Mouse (Mus musculus) neural tube, embryonic 13.5 days (tissue): ENCODE measurements around the gene Gm15737. TPM values are rescaled to one million over a fixed set of nuclear protein-coding genes. Genes with fewer than 3 reads are reported as not detected.

ENCODE experiments used
- ATAC-seq: fragments of 200-750 bp; cut with Nextera tagmentation; 2 replicates; pipeline ENCODE4 v1.8.0; 2017; ENCODE audit warnings: low read depth, mild to moderate bottlenecking, moderate TSS enrichment, moderate library complexity
- H3K27ac ChIP-seq: fragments of 300-500 bp; sonication (generic); replicated peaks from 2 replicates; pipeline ENCODE4 v1.5.1; 2015; ENCODE audit warnings: moderate library complexity, mild to moderate bottlenecking, inconsistent platforms
- H3K27me3 ChIP-seq: fragments of 300-500 bp; sonication (generic); 2 replicates; pipeline ENCODE4 v1.6.1; 2015; ENCODE audit warnings: mild to moderate bottlenecking, inconsistent platforms
- H3K36me3 ChIP-seq: fragments of 300-500 bp; sonication (generic); 2 replicates; pipeline ENCODE4 v1.6.1; 2015; ENCODE audit warnings: mild to moderate bottlenecking, inconsistent platforms
- H3K4me1 ChIP-seq: fragments of 300-500 bp; sonication (generic); replicated peaks from 2 replicates; pipeline ENCODE4 v1.6.1; 2015; ENCODE audit warnings: inconsistent platforms
- H3K4me2 ChIP-seq: fragments of 300-500 bp; sonication (generic); 2 replicates; pipeline ENCODE4 v1.6.1; 2015; ENCODE audit warnings: inconsistent platforms, mild to moderate bottlenecking, moderate library complexity
- H3K4me3 ChIP-seq: fragments of 300-500 bp; sonication (generic); 2 replicates; pipeline ENCODE4 v1.5.1; 2015; ENCODE audit warnings: mild to moderate bottlenecking, inconsistent platforms
- H3K9ac ChIP-seq: fragments of 300-500 bp; sonication (generic); 2 replicates; pipeline ENCODE4 v1.6.1; 2015; ENCODE audit warnings: moderate library complexity, mild to moderate bottlenecking, inconsistent platforms
- H3K9me3 ChIP-seq: fragments of 300-500 bp; sonication (generic); 2 replicates; pipeline ENCODE4 v1.6.1; 2016; ENCODE audit warnings: inconsistent platforms
- WGBS: fragments of 180-500 bp; shearing (Covaris S2); methylation state at CpG from one replicate; pipeline ENCODE4 v1.1.7; 2015; 5-methylcytosine and 5-hydroxymethylcytosine counted together
- polyA plus RNA-seq: library from polyadenylated mRNA; unstranded; fragments of >200 nt; fragmentation: Nextera tagmentation; extraction: Ambion mirVana; gene quantifications from 2 replicates; pipeline ENCODE4 v1.2.1, GENCODE M21; 2015

Gm15737 gene
- polyA plus RNA-seq, 1 experiment from 2014 or later = not detected

GRCm38 (mm10) chr6:92921843-92922242 is 52.7 kb downstream of the Gm15737 start:
- no peaks in the 10 kb centered on the region for H3K27me3 ChIP-seq
- no peak overlapping the region for H3K4me3 ChIP-seq
- no peak for ATAC-seq
- no peaks in the 10 kb centered on the region for H3K9me3 ChIP-seq
- no peak overlapping the region for H3K27ac ChIP-seq
- no peak overlapping the region for H3K9ac ChIP-seq
- WGBS = 62% methylated on average over 4 of the region's 4 CpGs
- no peaks in the 10 kb centered on the region for H3K36me3 ChIP-seq
- H3K4me1 ChIP-seq = no peaks in the 10 kb centered on the region
- no peak overlapping the region for H3K4me2 ChIP-seq

GRCm38 (mm10) chr6:92924536-92924935 is 55.4 kb downstream of the Gm15737 start:
- H3K4me2 ChIP-seq = no peak overlapping the region
- no peaks in the 10 kb centered on the region for H3K36me3 ChIP-seq
- no peaks in the 10 kb centered on the region for H3K9me3 ChIP-seq
- H3K27me3 ChIP-seq = no peaks in the 10 kb centered on the region
- H3K4me1 ChIP-seq = no peaks in the 10 kb centered on the region
- H3K4me3 ChIP-seq = no peak overlapping the region
- H3K9ac ChIP-seq = no peak overlapping the region
- no peak overlapping the region for H3K27ac ChIP-seq
- ATAC-seq = no peak
- WGBS = 75% methylated on average over 8 of the region's 8 CpGs

- Histone ChIP-seq H3K27me3 (no peaks in the 10 kb centered on the region), H3K36me3 (no peaks in the 10 kb centered on the region), H3K9me3 (no peaks in the 10 kb centered on the region), H3K4me1 (no peaks in the 10 kb centered on the region), H3K9ac (no peak overlapping the region), H3K4me2 (no peak overlapping the region), H3K4me3 (no peak overlapping the region), H3K27ac (no peak overlapping the region)
- WGBS = 85% methylated on average over 5 of the region's 5 CpGs
- no peak for ATAC-seq
These were observed 59.1 kb downstream of the Gm15737 start for GRCm38 (mm10) chr6:92928261-92928660.

Other genes starting within 250 kb of the Gm15737 start
- 12.3 and 13.8 TPM in 2 replicates for gene Prickle2, start 163.2 kb upstream of the Gm15737 start, polyA plus RNA-seq
- 0.46 and 0.59 TPM in 2 replicates for gene A730049H05Rik, start 52.9 kb upstream of the Gm15737 start, polyA plus RNA-seq
- 1.8 and 2.0 TPM in 2 replicates for gene Adamts9, start 74.1 kb downstream of the Gm15737 start, polyA plus RNA-seq